Mouse (Mus musculus) urinary bladder, postnatal 36 days (tissue): ENCODE data around the gene Mmp19.

ENCODE experiments used
- DNase-seq, 2 experiments: peaks; one replicate each; pipeline ENCODE4 v3.0.0; 2022; ENCODE audit warnings: low spot score in 2 of 2, mixed read lengths in 1 of 2

The Mmp19 gene

GRCm38 (mm10) chr10:128790398-128791124 lies at the start of gene Mmp19:
TSS of gene Mmp19 (plus strand) at chr10:128790910.
- peak in 1 of 2 experiments; percentile 51 for DNase-seq

- DNase-seq, result peak; percentile 35 to 39
These were observed 48.1 kb upstream of the Mmp19 start for GRCm38 (mm10) chr10:128742616-128743015.

GRCm38 (mm10) chr10:128743235-128743634 lies 47.5 kb upstream of the Mmp19 start:
- no peak for DNase-seq

- peak; percentile 66 to 70 for DNase-seq
These were observed 46.9 kb upstream of the Mmp19 start for GRCm38 (mm10) chr10:128743791-128744191.

- no peak for DNase-seq
These were observed 46.5 kb upstream of the Mmp19 start for GRCm38 (mm10) chr10:128744211-128744610.

- peak in 1 of 2 experiments; percentile 13 for DNase-seq
These were observed 45.8 kb upstream of the Mmp19 start, which contains the start of gene Dgka for GRCm38 (mm10) chr10:128744680-128745601. TSS of gene Dgka (minus strand) at chr10:128744855.

- DNase-seq, result no peak
These were observed 44.6 kb upstream of the Mmp19 start for GRCm38 (mm10) chr10:128745946-128746613.

- DNase-seq, result no peak
These were observed 43.6 kb upstream of the Mmp19 start for GRCm38 (mm10) chr10:128746972-128747645.

- DNase-seq, result peak; percentile 80 to 90
These were observed 43.0 kb upstream of the Mmp19 start, which contains the start of gene Pym1 for GRCm38 (mm10) chr10:128747646-128748251. TSS of gene Pym1 (plus strand) at chr10:128747889.

- DNase-seq, result peak; percentile 62 to 66
These were observed 42.4 kb upstream of the Mmp19 start for GRCm38 (mm10) chr10:128748252-128748864.

- DNase-seq, result no peak
These were observed 17.8 kb upstream of the Mmp19 start for GRCm38 (mm10) chr10:128772895-128773294.

- no peak for DNase-seq
These were observed 17.0 kb upstream of the Mmp19 start for GRCm38 (mm10) chr10:128773685-128774084.

- no peak for DNase-seq
These were observed 12.3 kb upstream of the Mmp19 start for GRCm38 (mm10) chr10:128778441-128778840.

- DNase-seq, result peak; percentile 69 to 86
These were observed 11.5 kb upstream of the Mmp19 start for GRCm38 (mm10) chr10:128779011-128779795.

- no peak for DNase-seq
These were observed 10.5 kb upstream of the Mmp19 start for GRCm38 (mm10) chr10:128780200-128780599.

- DNase-seq, result no peak
These were observed 1.3 kb downstream of the Mmp19 start for GRCm38 (mm10) chr10:128792041-128792440.

- no peak for DNase-seq
These were observed 2.5 kb downstream of the Mmp19 start for GRCm38 (mm10) chr10:128793258-128793657.

GRCm38 (mm10) chr10:128794391-128794790 lies 3.7 kb downstream of the Mmp19 start:
- DNase-seq, result no peak

- DNase-seq, result no peak
These were observed 4.9 kb downstream of the Mmp19 start for GRCm38 (mm10) chr10:128795581-128795980.

GRCm38 (mm10) chr10:128798676-128799075 lies 8.0 kb downstream of the Mmp19 start:
- no peak for DNase-seq
